Comparison of ENCODE assay signal across 17 mouse cellular contexts in genomic region chr10:4977374-4977773, GRCm38 (mm10).
"Had no signal": no experiment of that assay in that cellular context is flagged by ENCODE, and none has a peak within 500 bp of the region (broad histone marks: within the 10 kb centered on the region; RNA-seq: fewer than 3 reads in every experiment).

No protein-coding gene starts in this region.

- DNase-seq: kidney, adult 8-10 months; kidney, postnatal 25 days; layer of hippocampus, adult 9-11 months; layer of hippocampus, postnatal 36 days; lung, embryonic 14.5 days; lung, postnatal 10 days; lung, postnatal 4 days; right cerebral cortex, adult 18-20 months; right cerebral cortex, postnatal 25 days; thymus, adult 18-20 months; thymus, postnatal 25 days had no signal

- H3K4me3 ChIP-seq: limb, embryonic 15.5 days; liver, embryonic 12.5 days; megakaryocyte, embryonic 14.5 days; midbrain, embryonic 15.5 days; neural tube, embryonic 15.5 days had no signal

- H3K4me2 ChIP-seq: limb, embryonic 15.5 days; liver, embryonic 12.5 days; lung, embryonic 14.5 days; midbrain, embryonic 11.5 days; midbrain, embryonic 15.5 days; neural tube, embryonic 15.5 days had no signal

- ATAC-seq: liver, embryonic 12.5 days; midbrain, embryonic 15.5 days had no signal

- H3K9me3 ChIP-seq: limb, embryonic 15.5 days; liver, embryonic 12.5 days; megakaryocyte, embryonic 14.5 days; midbrain, embryonic 15.5 days; neural tube, embryonic 15.5 days had no signal

- H3K27ac ChIP-seq: limb, embryonic 15.5 days; liver, embryonic 12.5 days; midbrain, embryonic 15.5 days; neural tube, embryonic 15.5 days had no signal

- H3K36me3 ChIP-seq: limb, embryonic 15.5 days; liver, embryonic 12.5 days; midbrain, embryonic 15.5 days; neural tube, embryonic 15.5 days had no signal

- H3K4me1 ChIP-seq: limb, embryonic 15.5 days; liver, embryonic 12.5 days; midbrain, embryonic 15.5 days; neural tube, embryonic 15.5 days had no signal

- H3K27me3 ChIP-seq: limb, embryonic 15.5 days; liver, embryonic 12.5 days; megakaryocyte, embryonic 14.5 days; midbrain, embryonic 15.5 days; neural tube, embryonic 15.5 days had no signal

- H3K9ac ChIP-seq: limb, embryonic 15.5 days; liver, embryonic 12.5 days; lung, embryonic 14.5 days; midbrain, embryonic 15.5 days; neural tube, embryonic 15.5 days had no signal
